Mouse (Mus musculus): Measurements from ENCODE around the gene Creb3l2.

DNA sequence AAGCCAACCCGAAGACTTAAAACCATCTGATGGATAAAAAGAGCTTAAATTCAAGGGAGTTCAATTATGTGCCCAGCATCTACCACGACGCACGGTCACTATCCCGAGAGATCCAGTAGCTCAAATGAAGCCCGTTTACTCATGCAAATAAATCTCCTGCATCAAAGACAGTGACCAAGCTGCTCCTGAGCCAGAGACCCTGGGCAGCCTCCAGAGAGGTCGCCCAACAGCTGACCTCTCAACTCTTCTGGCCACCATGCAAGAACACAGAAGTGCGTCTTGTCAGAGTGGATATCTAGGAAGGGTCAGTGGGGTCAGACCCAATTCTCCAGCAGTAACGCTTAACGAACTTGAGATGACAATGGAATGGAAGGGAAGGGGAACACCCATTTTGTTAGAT, 35.9 kb downstream of the Creb3l2 start:
- no peak for TF ChIP-seq GATA1 (IDR thresholded peaks at IDR 0.05; ENCODE audit: borderline replicate concordance, low read length)
- TF ChIP-seq FLI1 (IDR thresholded peaks at IDR 0.05; ENCODE audit: low read length): no peak
